21 mouse cellular contexts compared by ENCODE assay signal in the genomic region with DNA sequence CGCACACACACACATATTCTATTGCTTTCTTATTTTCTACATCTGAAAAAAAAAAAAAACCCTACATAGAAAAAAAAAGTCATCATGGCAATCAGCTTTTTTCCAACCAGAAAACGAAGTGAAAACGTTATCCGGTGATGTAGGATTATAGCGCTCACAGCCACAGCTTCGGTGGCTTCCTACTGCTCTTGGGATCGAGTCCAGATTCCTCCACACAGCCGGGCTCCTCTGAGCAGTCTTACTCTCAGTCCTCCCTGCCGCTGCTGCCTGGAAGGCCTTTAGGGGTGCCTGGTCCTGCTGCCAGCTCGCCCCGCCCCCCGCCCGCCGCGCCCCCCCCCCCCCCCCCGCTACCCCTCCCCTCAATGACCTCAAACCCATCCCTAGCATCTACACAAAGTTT. TPM values are rescaled to one million over a fixed set of nuclear protein-coding genes. Genes with fewer than 3 reads are reported as not detected.
DNase-seq lines count a peak whose midpoint lies in the region; ATAC-seq and TF ChIP-seq lines count a peak whose summit lies in the region.
"Had no signal": no experiment of that assay in that cellular context is flagged by ENCODE, and none has a peak within 500 bp of the region (broad histone marks: within the 10 kb centered on the region; RNA-seq: fewer than 3 reads in every experiment).

No protein-coding gene starts in this region.

- H3K9me3 ChIP-seq in ES-E14 (ENCODE audit: control insufficient read depth, insufficient read depth, low read depth, low read length): no peaks in the 10 kb centered on the region
- H3K9me3 ChIP-seq in embryonic facial prominence, embryonic 12.5 days: no peaks in the 10 kb centered on the region
- H3K9me3 ChIP-seq in liver, embryonic 11.5 days (ENCODE audit: control insufficient read depth, low read length): no peaks in the 10 kb centered on the region
- H3K9me3 ChIP-seq: limb, embryonic 12.5 days; neural tube, embryonic 12.5 days had no signal

- H3K4me3 ChIP-seq in layer of hippocampus, adult 2 months: no peak overlapping the region
- no peak overlapping the region for H3K4me3 ChIP-seq in ES-E14 (ENCODE audit: insufficient read depth in 1 of 2, low read depth in 1 of 2, low read length in 2 of 2, poor library complexity in 1 of 2, severe bottlenecking in 1 of 2)
- no peak overlapping the region for H3K4me3 ChIP-seq in embryonic facial prominence, embryonic 12.5 days
- no peak overlapping the region for H3K4me3 ChIP-seq in liver, embryonic 11.5 days (ENCODE audit: low read depth, low read length)
- H3K4me3 ChIP-seq: erythroblast, embryonic 14.5 days; limb, embryonic 12.5 days; neural tube, embryonic 12.5 days had no signal

- 12% methylated on average over 11 of the region's 16 CpGs for WGBS in embryonic facial prominence, embryonic 12.5 days
- 23% methylated on average over 11 of the region's 16 CpGs for WGBS in liver, embryonic 11.5 days

- peak overlapping the region; percentile 73; the same call in 1 of the 2 replicates for H3K27ac ChIP-seq in layer of hippocampus, adult 2 months
- H3K27ac ChIP-seq in ES-E14 (ENCODE audit: insufficient read depth, low read depth, low read length, poor library complexity, severe bottlenecking): peak overlapping the region; percentile 33; the same call in 1 of the 2 replicates
- no peak overlapping the region for H3K27ac ChIP-seq in embryonic facial prominence, embryonic 12.5 days
- H3K27ac ChIP-seq in liver, embryonic 11.5 days (ENCODE audit: low read depth, low read length): no peak overlapping the region
- H3K27ac ChIP-seq: limb, embryonic 12.5 days; liver, embryonic 14.5 days; neural tube, embryonic 12.5 days had no signal

- peaks cover 7 to 21% of the 10 kb centered on the region in 2 experiments; a peak in 3 of 4 replicates for H3K4me1 ChIP-seq in ES-E14 (ENCODE audit: control insufficient read depth in 2 of 2, insufficient read depth in 2 of 2, low read length in 2 of 2, poor library complexity in 1 of 2)
- peaks cover 17% of the 10 kb centered on the region for H3K4me1 ChIP-seq in embryonic facial prominence, embryonic 12.5 days
- H3K4me1 ChIP-seq in liver, embryonic 11.5 days (replicated peaks; ENCODE audit: control insufficient read depth, insufficient read depth, low read length): peaks cover 10% of the 10 kb centered on the region

- 0 out of 2 replicates have a peak overlapping the region, but pooled peaks have one; percentile 3 for H3K4me2 ChIP-seq in embryonic facial prominence, embryonic 12.5 days (replicated peaks)
- H3K4me2 ChIP-seq in liver, embryonic 11.5 days: no peak overlapping the region
- H3K4me2 ChIP-seq: limb, embryonic 12.5 days; midbrain, embryonic 11.5 days; neural tube, embryonic 12.5 days had no signal

- H3K9ac ChIP-seq in ES-E14 (ENCODE audit: insufficient read depth, low read depth, low read length, poor library complexity, severe bottlenecking): no peak overlapping the region
- no peak overlapping the region for H3K9ac ChIP-seq in embryonic facial prominence, embryonic 12.5 days
- no peak overlapping the region for H3K9ac ChIP-seq in liver, embryonic 11.5 days (ENCODE audit: low read depth, low read length)
- H3K9ac ChIP-seq: limb, embryonic 12.5 days; liver, embryonic 14.5 days; neural tube, embryonic 12.5 days had no signal

- TF ChIP-seq CTCF in layer of hippocampus, adult 2 months (conservative IDR thresholded peaks at IDR 0.05): no peak

- in situ Hi-C loops in ES-E14 (cut with MboI; ENCODE audit: low sequenced_read_pairs in 2 of 2, unreplicated experiment in 2 of 2): no loop called here

- H3K36me3 ChIP-seq in ES-E14 (ENCODE audit: control insufficient read depth, insufficient read depth, low read length, poor library complexity, severe bottlenecking): no peaks in the 10 kb centered on the region
- H3K36me3 ChIP-seq in embryonic facial prominence, embryonic 12.5 days: no peaks in the 10 kb centered on the region
- H3K36me3 ChIP-seq in liver, embryonic 11.5 days (ENCODE audit: control insufficient read depth, insufficient read depth, low read length): no peaks in the 10 kb centered on the region
- H3K36me3 ChIP-seq: limb, embryonic 12.5 days; neural tube, embryonic 12.5 days had no signal

- no peak for ATAC-seq in embryonic facial prominence, embryonic 12.5 days (ENCODE audit: insufficient number of reproducible peaks, insufficient read depth, low FRiP score, low TSS enrichment)
- ATAC-seq in liver, embryonic 11.5 days (replicated peaks; ENCODE audit: low FRiP score): no peak

- peaks cover 7% of the 10 kb centered on the region; the same call in 1 of the 2 replicates for H3K27me3 ChIP-seq in embryonic facial prominence, embryonic 12.5 days
- peaks cover 24% of the 10 kb centered on the region for H3K27me3 ChIP-seq in liver, embryonic 11.5 days (replicated peaks; ENCODE audit: control insufficient read depth, insufficient read depth, low read length)
- H3K27me3 ChIP-seq: CH12.LX; neural tube, embryonic 12.5 days had no signal

- DNase-seq in cerebellum, postnatal 14 days: peak; percentile 56 to 60
- no peak for DNase-seq in cerebellum, adult 8-10 months
- no peak for DNase-seq in layer of hippocampus, adult 2 months (ENCODE audit: low spot score in 2 of 2)
- no peak for DNase-seq in layer of hippocampus, adult 8-10 months (ENCODE audit: low spot score in 2 of 2)
- DNase-seq in ES-E14 (ENCODE audit: low read depth, low spot score): no peak
- DNase-seq in liver, embryonic 11.5 days (ENCODE audit: low spot score): no peak
- DNase-seq: adrenal gland, postnatal 36 days; gastrocnemius, postnatal 36 days; kidney, adult 18-20 months; kidney, postnatal 10 days; thymus, adult 18-20 months; thymus, postnatal 4 days had no signal

TF ChIP-seq in ES-E14, 5 proteins besides CTCF, POLR2A, EP300 and RAD21:
- no peak for TF ChIP-seq HCFC1 (IDR thresholded peaks at IDR 0.05; ENCODE audit: borderline replicate concordance, insufficient read depth, low read length)
- TF ChIP-seq ZC3H11A (IDR thresholded peaks at IDR 0.05; ENCODE audit: borderline replicate concordance, low read depth, low read length): no peak
- TF ChIP-seq MAFK (IDR thresholded peaks at IDR 0.05; ENCODE audit: insufficient read depth, low read depth, low read length): no peak
- no peak for TF ChIP-seq CHD2 (IDR thresholded peaks at IDR 0.05; ENCODE audit: low read depth, low read length)
- TF ChIP-seq ZNF384 (IDR thresholded peaks at IDR 0.05; ENCODE audit: low read depth, low read length): no peak

RNA-seq across cellular contexts. Expression of gene Cabp1, which starts 13.7 kb away (rescaled TPM):
- 100 to 1,000 TPM; 124 to 129 TPM for total RNA-seq in layer of hippocampus, adult 2 months (2021)
- total RNA-seq in layer of hippocampus, adult 8-10 months (2022): 100 to 1,000 TPM; 109 to 118 (median 114) TPM
- total RNA-seq in ES-E14 (2012; rRNA removed): 14.9 and 25.2 TPM in 2 replicates
- 2.6 and 4.7 TPM in 2 replicates for polyA plus RNA-seq in embryonic facial prominence, embryonic 12.5 days (2016; fragmentation: Nextera tagmentation; extraction: Ambion mirVana)
- polyA plus RNA-seq in liver, embryonic 11.5 days (2014; fragmentation: Nextera tagmentation; extraction: Ambion mirVana): 0.89 and 1.4 TPM in 2 replicates
- total RNA-seq: hematopoietic stem cell, adult 5-6 weeks; monocyte, adult 5-6 weeks had no signal
- polyA plus RNA-seq: erythroblast, embryonic 14.5 days had no signal

RNA-seq across cellular contexts. Expression of gene Pop5, which starts 27.7 kb away (rescaled TPM):
- total RNA-seq in layer of hippocampus, adult 2 months (2021): 100 to 1,000 TPM; 103 to 104 TPM
- 100 to 1,000 TPM in 2 of 4 experiments, 10 to 100 TPM in 2; 89.0 to 104 (median 99.1) TPM for total RNA-seq in layer of hippocampus, adult 8-10 months (2022)
- 155 and 174 TPM in 2 replicates for total RNA-seq in ES-E14 (2012; rRNA removed)
- 82.1 and 93.4 TPM in 2 replicates for polyA plus RNA-seq in embryonic facial prominence, embryonic 12.5 days (2016; fragmentation: Nextera tagmentation; extraction: Ambion mirVana)
- polyA plus RNA-seq in liver, embryonic 11.5 days (2014; fragmentation: Nextera tagmentation; extraction: Ambion mirVana): 171 and 181 TPM in 2 replicates

RNA-seq across cellular contexts. Expression of gene Mlec, which starts 49.9 kb away (rescaled TPM):
- 10 to 100 TPM; 75.7 to 84.7 TPM for total RNA-seq in layer of hippocampus, adult 2 months (2021)
- 100 to 1,000 TPM in 1 of 4 experiments, 10 to 100 TPM in 3; 80.4 to 100 (median 89.0) TPM for total RNA-seq in layer of hippocampus, adult 8-10 months (2022)
- total RNA-seq in ES-E14 (2012; rRNA removed): 191 and 272 TPM in 2 replicates
- polyA plus RNA-seq in embryonic facial prominence, embryonic 12.5 days (2016; fragmentation: Nextera tagmentation; extraction: Ambion mirVana): 82.1 and 86.6 TPM in 2 replicates
- polyA plus RNA-seq in liver, embryonic 11.5 days (2014; fragmentation: Nextera tagmentation; extraction: Ambion mirVana): 56.2 and 59.5 TPM in 2 replicates

Comparison
In these comparisons a context has a peak if more than half of its experiments do, and no peak if none do; other contexts are left out.
1. DNase-seq: peak in cerebellum, postnatal 14 days (2 of 2); none in cerebellum, adult 8-10 months (single experiment), layer of hippocampus, adult 2 months (0 of 2), layer of hippocampus, adult 8-10 months (0 of 2), ES-E14 (single experiment) and liver, embryonic 11.5 days (single experiment).
2. H3K27ac ChIP-seq: peak in layer of hippocampus, adult 2 months (single experiment) and ES-E14 (single experiment); none in embryonic facial prominence, embryonic 12.5 days (single experiment) and liver, embryonic 11.5 days (single experiment).